Mouse (Mus musculus) spleen, postnatal 10 days (tissue): ENCODE measurements at regions not wholly inside any gene's neighbourhood (a gene's known extent, or its start where the extent isn't known, plus 50 kb on each side); places are given as distances from the start of the nearest gene placed in this dataset.
A peak's percentile ranks its signal among the peaks of the same experiment; 100 is the strongest.

Experiments
- DNase-seq, 2 experiments: peaks; one replicate each; pipeline ENCODE4 v3.0.0; 2021 to 2022; ENCODE audit warnings: low spot score in 2 of 2

DNA sequence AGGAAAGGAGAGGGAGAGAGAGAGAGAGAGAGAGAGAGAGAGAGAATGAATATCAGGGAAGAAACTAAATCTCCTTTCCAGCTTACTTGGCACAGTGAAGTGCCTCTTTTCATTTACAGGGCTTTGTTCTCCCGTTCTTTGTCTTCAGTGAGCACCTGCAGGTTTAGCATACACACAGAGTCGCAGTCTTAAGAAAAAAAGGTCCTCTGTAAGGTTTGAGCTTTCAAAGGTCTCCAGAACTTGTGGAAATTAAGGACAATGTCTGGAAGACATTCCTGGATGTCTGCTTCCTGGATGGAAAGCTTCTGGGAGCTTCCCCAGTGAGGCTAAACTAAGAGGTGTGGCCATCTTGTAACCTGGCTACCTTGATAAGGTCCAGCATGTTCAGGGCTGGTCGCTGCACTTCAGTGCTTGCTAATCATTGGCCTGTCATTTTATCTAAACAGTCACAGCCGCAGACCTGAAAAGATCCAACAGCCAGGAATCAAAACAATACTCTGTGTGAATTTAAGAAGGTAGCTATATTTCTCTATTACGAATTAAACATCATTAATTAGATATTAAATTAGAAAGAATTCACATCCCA lies 113.1 kb upstream of the Ralgapa2 start:
- no peak for DNase-seq

GRCm38 (mm10) chr2:146626531-146626930 lies 114.4 kb upstream of the Ralgapa2 start:
- no peak for DNase-seq

GRCm38 (mm10) chr2:146630179-146630578 lies 118.0 kb upstream of the Ralgapa2 start:
- no peak for DNase-seq

GRCm38 (mm10) chr2:146631098-146631497 lies 119.0 kb upstream of the Ralgapa2 start:
- no peak for DNase-seq

DNA sequence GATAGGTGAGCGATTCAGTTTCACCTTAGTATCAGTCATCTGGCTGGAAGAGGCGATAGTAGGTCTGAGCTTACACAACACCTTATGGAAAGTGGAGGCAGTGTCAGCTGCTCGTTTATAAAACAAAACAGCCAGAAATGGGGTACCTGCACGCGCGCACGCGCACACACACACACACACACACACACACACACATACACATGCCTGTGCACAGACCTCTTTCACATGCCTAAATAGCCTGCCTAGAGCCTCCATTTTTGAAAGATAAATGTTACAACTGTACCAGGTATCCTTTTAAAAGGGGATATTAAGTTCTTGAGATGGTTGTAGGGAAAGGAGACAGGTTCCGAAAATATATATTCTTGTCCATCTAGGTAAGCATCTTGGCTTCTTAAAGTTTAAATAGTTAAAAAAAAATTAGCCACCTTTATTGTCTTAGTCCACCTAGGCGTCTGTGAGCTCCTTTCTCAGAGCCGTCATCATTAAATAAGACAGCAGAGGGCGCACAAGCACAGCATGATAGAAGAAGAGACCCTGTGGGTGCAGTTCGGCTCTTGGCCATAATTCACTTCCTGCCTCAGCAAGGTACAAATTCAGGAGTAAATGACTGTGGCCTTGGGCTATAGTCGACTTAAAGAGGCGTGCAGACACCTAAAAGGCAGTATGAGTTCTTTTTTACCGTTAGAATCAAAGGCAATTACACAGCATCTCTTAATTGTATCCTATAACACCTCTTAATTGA lies 121.4 kb upstream of the Ralgapa2 start:
- peak; percentile 14 to 64 for DNase-seq

GRCm38 (mm10) chr2:146637573-146637972 lies 125.4 kb upstream of the Ralgapa2 start:
- DNase-seq: no peak

GRCm38 (mm10) chr2:146646237-146646972 lies 134.3 kb upstream of the Ralgapa2 start:
- DNase-seq: no peak

DNA sequence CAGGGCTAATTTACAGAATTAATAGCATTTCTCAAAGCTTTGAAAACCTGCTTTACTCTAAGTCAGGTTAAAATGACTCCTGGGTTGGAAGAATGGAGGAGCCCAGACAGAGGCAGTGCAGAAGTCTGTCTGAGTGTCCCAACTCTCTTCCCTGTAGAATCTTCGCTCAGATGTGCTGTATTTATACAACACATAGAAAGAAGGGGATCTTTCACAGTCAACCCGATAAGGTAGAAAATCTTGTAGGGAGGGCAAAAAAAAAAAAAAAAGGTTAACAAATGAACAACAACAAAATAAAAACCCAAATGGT lies 134.8 kb upstream of the Ralgapa2 start:
- DNase-seq: no peak

DNA sequence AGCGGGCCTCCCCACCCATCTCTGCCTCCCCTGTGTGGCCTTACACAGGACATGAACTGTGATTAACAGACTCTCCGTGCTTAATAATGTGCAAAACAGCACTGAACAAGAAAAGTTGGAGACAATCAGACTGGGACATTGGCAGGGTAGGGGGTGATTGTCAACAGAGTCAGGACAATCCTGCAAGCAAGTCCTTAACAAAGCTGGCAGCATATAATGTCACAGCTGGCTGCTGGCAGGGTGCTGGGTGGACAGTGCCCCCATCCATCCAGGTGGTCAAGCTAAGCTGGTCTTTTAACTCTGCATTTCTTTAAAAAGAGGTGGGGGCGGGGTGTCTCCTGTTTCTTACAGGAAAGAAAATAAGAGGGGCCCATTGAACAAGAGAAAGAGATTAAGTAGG lies 149.2 kb upstream of the Ralgapa2 start:
- DNase-seq: no peak

GRCm38 (mm10) chr2:146672761-146673160 lies 160.6 kb upstream of the Ralgapa2 start:
- no peak for DNase-seq

- DNase-seq: no peak
Observed at GRCm38 (mm10) chr2:146681979-146682378, 169.8 kb upstream of the Ralgapa2 start.

DNA sequence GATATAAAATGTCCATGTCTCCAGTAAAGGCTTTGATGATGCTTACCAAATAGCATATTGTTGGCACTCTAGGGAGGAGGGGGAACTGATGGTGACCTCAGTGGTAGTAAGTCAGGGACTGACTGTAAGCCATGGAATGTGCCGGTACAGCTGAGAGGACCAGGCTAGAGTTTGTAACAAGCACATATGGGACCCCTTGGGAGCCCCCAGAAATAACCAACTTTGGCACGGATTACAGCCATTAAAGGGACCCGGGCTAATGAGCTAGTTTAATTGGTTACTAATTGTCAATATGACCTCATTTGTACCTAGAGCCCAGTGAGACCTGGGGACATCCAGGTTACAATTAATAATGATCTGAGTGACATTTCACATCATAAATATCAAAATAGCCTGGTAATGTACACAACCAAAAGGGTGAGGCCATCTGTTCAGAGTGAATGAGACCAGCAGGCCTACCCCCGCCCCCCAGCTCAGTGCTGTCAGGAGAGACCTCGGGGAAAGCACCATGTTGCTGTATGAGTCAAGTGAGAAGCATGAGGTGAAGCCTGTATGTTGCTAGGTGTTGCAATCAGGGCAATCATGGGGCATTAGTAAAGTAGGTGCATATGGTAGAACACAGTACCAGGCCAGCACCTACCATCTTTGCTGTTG lies 169.7 kb upstream of the Kiz start:
- no peak for DNase-seq

GRCm38 (mm10) chr2:146688544-146688943 lies 167.1 kb upstream of the Kiz start:
- no peak for DNase-seq

- DNase-seq: no peak
Observed at GRCm38 (mm10) chr2:146693484-146693883, 162.2 kb upstream of the Kiz start.

GRCm38 (mm10) chr2:146694041-146694440 lies 161.6 kb upstream of the Kiz start:
- no peak for DNase-seq

- DNase-seq: no peak
Observed at GRCm38 (mm10) chr2:146696277-146696676, 159.4 kb upstream of the Kiz start.

- DNase-seq: no peak
Observed at GRCm38 (mm10) chr2:146696727-146697126, 158.9 kb upstream of the Kiz start.

GRCm38 (mm10) chr2:146710676-146711075 lies 145.0 kb upstream of the Kiz start:
- no peak for DNase-seq

DNA sequence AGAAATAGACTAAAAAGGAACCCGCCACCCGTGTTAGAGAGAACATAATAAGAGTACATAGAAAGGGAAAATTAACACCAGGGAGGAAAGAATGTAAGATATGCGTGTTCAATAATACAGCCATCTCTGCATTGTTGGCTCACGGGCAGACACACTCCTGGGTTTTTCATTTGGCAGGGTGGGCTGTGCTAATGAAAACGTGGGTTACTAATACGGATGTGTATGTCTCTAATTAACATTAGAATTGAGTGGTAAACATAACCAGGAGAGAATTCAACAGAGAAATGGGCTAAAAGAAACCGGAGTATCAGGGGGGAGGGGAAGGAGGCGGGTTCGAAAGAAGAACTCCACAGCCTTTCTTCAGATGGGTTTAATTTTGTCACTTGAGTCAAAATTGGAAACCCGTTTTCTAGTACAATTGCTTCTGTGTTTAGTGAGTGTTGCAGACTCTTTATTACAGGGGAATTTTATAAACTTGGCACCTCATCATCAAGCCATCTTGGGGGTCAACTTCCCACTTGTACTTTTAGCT lies 134.4 kb upstream of the Kiz start:
- DNase-seq: no peak

GRCm38 (mm10) chr2:146722351-146723025 lies 133.2 kb upstream of the Kiz start:
- no peak for DNase-seq

- no peak for DNase-seq
Observed at GRCm38 (mm10) chr2:146723172-146723571, 132.5 kb upstream of the Kiz start.

- DNase-seq: no peak
Observed at GRCm38 (mm10) chr2:146723671-146724070, 132.0 kb upstream of the Kiz start.
